Mouse (Mus musculus): Measurements from ENCODE around the gene Farp1.

Farp1 gene

GRCm38 (mm10) chr14:121182967-121183366, 148.0 kb downstream of the Farp1 start:
- no peak for DNase-seq (ENCODE audit: low read depth, low spot score)

- no peak for DNase-seq (ENCODE audit: low read depth, low spot score)
Observed at GRCm38 (mm10) chr14:121183414-121184130, 148.6 kb downstream of the Farp1 start.

- DNase-seq (ENCODE audit: low read depth, low spot score) = no peak
Observed at GRCm38 (mm10) chr14:121184351-121184750, 149.4 kb downstream of the Farp1 start.

GRCm38 (mm10) chr14:121186402-121186894, 151.4 kb downstream of the Farp1 start:
- DNase-seq (ENCODE audit: low read depth, low spot score) = peak; percentile 7

GRCm38 (mm10) chr14:121189840-121190239, 154.8 kb downstream of the Farp1 start:
- DNase-seq (ENCODE audit: low read depth, low spot score) = peak; percentile 31

- DNase-seq (ENCODE audit: low read depth, low spot score) = no peak
Observed at GRCm38 (mm10) chr14:121190386-121190785, 155.4 kb downstream of the Farp1 start.

- no peak for DNase-seq (ENCODE audit: low read depth, low spot score)
Observed at GRCm38 (mm10) chr14:121191739-121192138, 156.7 kb downstream of the Farp1 start.

GRCm38 (mm10) chr14:121192394-121192793, 157.4 kb downstream of the Farp1 start:
- no peak for DNase-seq (ENCODE audit: low read depth, low spot score)

DNA sequence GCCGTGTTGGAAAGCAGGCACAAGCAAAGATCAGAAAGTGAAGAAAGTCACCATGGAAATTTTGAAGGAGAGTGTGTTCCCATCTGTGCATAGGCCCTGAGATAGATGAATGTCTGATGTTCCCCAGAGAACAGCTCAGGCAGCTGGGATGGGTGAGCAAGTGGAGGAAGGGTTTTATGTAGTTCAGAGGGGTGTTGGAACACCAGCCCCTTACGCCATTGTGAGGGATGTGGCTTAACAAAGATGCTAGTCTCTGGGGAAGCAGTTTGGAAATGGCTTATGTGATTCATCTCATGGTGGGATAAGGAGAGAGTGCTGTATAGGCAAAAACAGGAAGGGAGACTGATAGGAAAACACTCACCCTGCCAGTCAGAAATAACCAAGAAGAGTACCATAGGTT, 159.0 kb downstream of the Farp1 start:
- no peak for DNase-seq (ENCODE audit: low read depth, low spot score)

GRCm38 (mm10) chr14:121198915-121199572, 164.0 kb downstream of the Farp1 start:
- peak; percentile 29 for DNase-seq (ENCODE audit: low read depth, low spot score)

- no peak for DNase-seq (ENCODE audit: low read depth, low spot score)
Observed at GRCm38 (mm10) chr14:121199789-121200188, 164.8 kb downstream of the Farp1 start.

DNA sequence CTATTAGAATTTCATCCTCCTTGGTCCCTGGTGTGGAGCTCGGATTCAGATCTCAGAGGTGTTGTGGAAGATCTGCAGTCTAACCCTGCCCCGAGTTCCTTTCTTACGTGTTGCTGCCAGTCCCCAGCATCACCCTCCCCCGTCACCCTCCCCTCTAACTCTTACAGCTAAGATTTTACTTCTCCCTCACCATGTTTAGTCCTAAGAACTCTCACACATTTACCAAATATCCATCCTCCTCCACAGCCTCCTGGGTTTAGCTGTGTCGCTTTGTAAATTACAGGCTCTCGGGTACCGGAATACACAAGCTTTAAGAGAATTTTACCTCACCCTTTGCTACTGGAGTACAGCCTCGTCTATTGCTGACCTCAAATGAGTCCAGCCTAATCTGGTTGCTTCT, 165.4 kb downstream of the Farp1 start:
- no peak for DNase-seq (ENCODE audit: low read depth, low spot score)

DNA sequence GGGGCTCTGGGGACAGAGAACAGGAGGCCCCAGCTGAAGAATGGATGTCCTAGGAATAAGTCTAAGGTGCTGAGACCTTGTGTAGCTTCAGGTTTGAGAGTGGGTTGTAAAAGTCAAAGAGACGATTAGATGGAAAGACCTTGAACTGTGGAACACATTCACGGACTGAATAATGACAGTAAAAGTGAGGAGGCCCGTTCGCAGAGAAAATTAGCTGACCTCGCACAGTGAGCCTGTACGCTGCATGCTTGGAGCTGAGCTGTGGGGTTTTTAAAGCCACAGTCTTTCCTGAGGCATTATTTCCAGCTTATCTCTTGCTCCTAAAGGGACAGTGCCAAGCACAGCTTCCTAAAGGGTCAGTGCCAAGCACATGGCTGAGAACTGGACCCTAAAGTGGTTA, 166.2 kb downstream of the Farp1 start:
- no peak for DNase-seq (ENCODE audit: low read depth, low spot score)

DNA sequence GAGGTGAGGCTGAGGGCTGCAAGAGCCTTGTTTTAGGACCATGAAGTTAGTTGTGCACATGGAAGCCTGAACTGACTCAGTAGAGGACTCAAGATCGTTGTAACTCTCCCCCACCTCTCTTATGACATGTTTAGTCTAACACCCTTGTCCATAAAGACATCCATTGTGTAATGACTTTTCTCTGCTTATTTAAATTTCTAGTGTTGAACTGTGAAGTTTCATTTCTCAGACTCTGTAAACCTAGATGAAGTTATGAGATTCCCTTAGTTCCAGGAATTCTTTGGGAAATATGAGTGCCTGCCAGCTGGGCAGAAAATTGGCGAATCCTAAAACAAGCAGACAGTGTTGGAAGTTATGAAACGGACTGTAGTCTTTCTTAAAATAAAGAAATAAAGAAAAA, 170.5 kb downstream of the Farp1 start:
- no peak for DNase-seq (ENCODE audit: low read depth, low spot score)

- DNase-seq (ENCODE audit: low read depth, low spot score) = no peak
Observed at GRCm38 (mm10) chr14:121207441-121208158, 172.6 kb downstream of the Farp1 start.

DNA sequence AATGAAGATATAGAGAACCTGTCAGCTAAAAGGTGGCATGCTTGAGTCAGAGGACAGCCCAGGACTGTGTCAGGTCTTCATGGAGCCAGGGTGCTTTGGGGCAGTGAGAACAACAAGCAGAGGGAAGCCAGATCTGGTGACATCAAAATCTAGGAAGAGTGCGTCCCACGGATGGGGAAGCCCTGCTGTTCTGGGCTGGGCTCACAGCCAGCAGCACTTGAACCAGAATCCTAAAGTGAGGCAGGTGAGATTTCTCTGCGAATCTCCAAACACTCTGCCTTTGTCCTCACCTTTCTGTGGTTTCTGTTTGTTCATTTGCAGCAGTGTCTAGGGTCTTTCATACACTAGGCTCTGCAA, 173.1 kb downstream of the Farp1 start:
- no peak for DNase-seq (ENCODE audit: low read depth, low spot score)

GRCm38 (mm10) chr14:121210318-121210717, 175.3 kb downstream of the Farp1 start:
- no peak for DNase-seq (ENCODE audit: low read depth, low spot score)

DNA sequence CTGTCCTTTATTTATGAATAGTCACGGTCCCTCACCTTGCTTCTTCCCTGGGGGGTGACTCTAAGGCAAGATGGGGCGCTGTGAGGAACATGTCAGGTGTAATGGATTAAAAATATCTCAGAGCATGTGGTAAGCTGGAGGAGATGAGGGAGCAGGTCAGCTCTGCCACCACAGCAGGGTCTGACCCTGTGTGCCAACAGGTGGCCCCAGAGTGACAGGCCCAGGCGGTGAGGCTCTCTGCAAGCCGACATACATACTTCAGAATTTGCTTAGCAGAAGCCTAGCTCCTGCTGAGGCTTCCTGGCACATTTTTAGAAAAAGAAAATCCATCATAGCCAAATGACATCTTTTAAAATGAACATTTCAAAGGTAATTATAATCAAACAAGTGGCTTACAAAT, 178.7 kb downstream of the Farp1 start:
- DNase-seq (ENCODE audit: low read depth, low spot score) = no peak

- DNase-seq (ENCODE audit: low read depth, low spot score) = no peak
Observed at GRCm38 (mm10) chr14:121214636-121215257, 179.7 kb downstream of the Farp1 start.

GRCm38 (mm10) chr14:121215817-121216216, 180.8 kb downstream of the Farp1 start:
- DNase-seq (ENCODE audit: low read depth, low spot score) = no peak

DNA sequence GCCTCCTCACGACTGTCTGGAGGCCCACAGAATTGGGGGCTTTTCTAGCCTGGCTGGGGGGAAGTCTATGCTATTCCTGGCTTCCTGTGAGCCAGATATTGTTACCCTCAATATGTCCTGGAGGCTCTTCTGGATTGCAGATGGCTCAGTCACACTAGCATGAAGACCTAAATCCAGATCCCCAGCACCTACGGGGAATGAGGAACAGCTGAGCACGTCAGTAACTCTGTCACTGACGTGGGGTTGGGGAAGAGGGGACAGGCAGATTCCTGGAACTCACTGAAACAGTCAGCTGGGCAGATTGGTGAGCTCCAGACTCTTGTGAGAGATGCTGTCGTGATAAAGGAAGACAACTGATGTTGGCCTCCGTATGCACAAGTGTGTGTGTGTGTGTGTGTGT, 181.7 kb downstream of the Farp1 start:
- no peak for DNase-seq (ENCODE audit: low read depth, low spot score)

GRCm38 (mm10) chr14:121218620-121219019, 183.6 kb downstream of the Farp1 start:
- peak; percentile 33 for DNase-seq (ENCODE audit: low read depth, low spot score)
